Mouse (Mus musculus) kidney, postnatal 10 days (tissue): ENCODE measurements around the gene Tfcp2.
A peak's percentile ranks its signal among the peaks of the same experiment; 100 is the strongest.
"Not testable (repeated sequence)": the region's sequence is repeated elsewhere in the genome, so short reads cannot be mapped to it uniquely, and the experiment has no call there.

ENCODE experiments used
- DNase-seq: peaks from one replicate; pipeline ENCODE4 v3.0.0; 2021; ENCODE audit warnings: mixed read lengths

Tfcp2 gene

GRCm38 (mm10) chr15:100555965-100556364, 4.2 kb upstream of the Tfcp2 start:
- no peak for DNase-seq

GRCm38 (mm10) chr15:100550280-100550679, 1.5 kb downstream of the Tfcp2 start:
- peak; percentile 62 for DNase-seq

- DNase-seq = not testable (repeated sequence)
Observed at GRCm38 (mm10) chr15:100543651-100544030, 8.2 kb downstream of the Tfcp2 start.

- not testable (repeated sequence) for DNase-seq
Observed at GRCm38 (mm10) chr15:100542876-100543650, 8.7 kb downstream of the Tfcp2 start.

- DNase-seq = no peak
Observed at GRCm38 (mm10) chr15:100541426-100541825, 10.4 kb downstream of the Tfcp2 start.

- not testable (repeated sequence) for DNase-seq
Observed at GRCm38 (mm10) chr15:100541001-100541400, 10.8 kb downstream of the Tfcp2 start.

- DNase-seq = no peak
Observed at GRCm38 (mm10) chr15:100539411-100539810, 12.4 kb downstream of the Tfcp2 start.

GRCm38 (mm10) chr15:100537913-100538312, 13.9 kb downstream of the Tfcp2 start:
- DNase-seq = peak; percentile 36

- DNase-seq = no peak
Observed at GRCm38 (mm10) chr15:100527900-100528299, 23.9 kb downstream of the Tfcp2 start.

- DNase-seq = no peak
Observed at GRCm38 (mm10) chr15:100525405-100525804, 26.4 kb downstream of the Tfcp2 start.

GRCm38 (mm10) chr15:100520306-100520705, 31.5 kb downstream of the Tfcp2 start:
- DNase-seq = no peak

- no peak for DNase-seq
Observed at GRCm38 (mm10) chr15:100515121-100515520, 36.7 kb downstream of the Tfcp2 start.

- no peak for DNase-seq
Observed at GRCm38 (mm10) chr15:100513387-100513786, 38.4 kb downstream of the Tfcp2 start.

- DNase-seq = no peak
Observed at GRCm38 (mm10) chr15:100510072-100510471, 41.7 kb downstream of the Tfcp2 start.

- DNase-seq = no peak
Observed at GRCm38 (mm10) chr15:100508454-100509167, 43.2 kb downstream of the Tfcp2 start.

- not testable (repeated sequence) for DNase-seq
Observed at GRCm38 (mm10) chr15:100499506-100499905, 52.3 kb downstream of the Tfcp2 start.

GRCm38 (mm10) chr15:100495102-100495501, 56.7 kb downstream of the Tfcp2 start, which contains the start of gene Csrnp2:
TSS of gene Csrnp2 (minus strand) at chr15:100495488.
- DNase-seq = peak; percentile 97

GRCm38 (mm10) chr15:100494647-100495046, 57.2 kb downstream of the Tfcp2 start:
- peak; percentile 73 for DNase-seq

GRCm38 (mm10) chr15:100491966-100492365, 59.8 kb downstream of the Tfcp2 start:
- DNase-seq = no peak

- DNase-seq = no peak
Observed at GRCm38 (mm10) chr15:100489263-100489662, 62.5 kb downstream of the Tfcp2 start.

GRCm38 (mm10) chr15:100488297-100488696, 63.5 kb downstream of the Tfcp2 start:
- DNase-seq = not testable (repeated sequence)

- DNase-seq = no peak
Observed at GRCm38 (mm10) chr15:100487050-100487449, 64.8 kb downstream of the Tfcp2 start.

GRCm38 (mm10) chr15:100486450-100486849, 65.4 kb downstream of the Tfcp2 start:
- no peak for DNase-seq

- DNase-seq = no peak
Observed at GRCm38 (mm10) chr15:100485576-100485975, 66.2 kb downstream of the Tfcp2 start.
